Mouse (Mus musculus) fibroblast of lung, adult 2 months (primary cell): Measurements from ENCODE around the gene Clcn2.

Experiments
- DNase-seq: peaks from one replicate; pipeline ENCODE4 v3.0.0-alpha.2; 2011; ENCODE audit warnings: low read depth

Clcn2 gene

GRCm38 (mm10) chr16:20722736-20723135 is 5.2 kb upstream of the Clcn2 start:
- DNase-seq: no peak

- DNase-seq: no peak
Observed at GRCm38 (mm10) chr16:20721808-20722207, 4.3 kb upstream of the Clcn2 start.

DNA sequence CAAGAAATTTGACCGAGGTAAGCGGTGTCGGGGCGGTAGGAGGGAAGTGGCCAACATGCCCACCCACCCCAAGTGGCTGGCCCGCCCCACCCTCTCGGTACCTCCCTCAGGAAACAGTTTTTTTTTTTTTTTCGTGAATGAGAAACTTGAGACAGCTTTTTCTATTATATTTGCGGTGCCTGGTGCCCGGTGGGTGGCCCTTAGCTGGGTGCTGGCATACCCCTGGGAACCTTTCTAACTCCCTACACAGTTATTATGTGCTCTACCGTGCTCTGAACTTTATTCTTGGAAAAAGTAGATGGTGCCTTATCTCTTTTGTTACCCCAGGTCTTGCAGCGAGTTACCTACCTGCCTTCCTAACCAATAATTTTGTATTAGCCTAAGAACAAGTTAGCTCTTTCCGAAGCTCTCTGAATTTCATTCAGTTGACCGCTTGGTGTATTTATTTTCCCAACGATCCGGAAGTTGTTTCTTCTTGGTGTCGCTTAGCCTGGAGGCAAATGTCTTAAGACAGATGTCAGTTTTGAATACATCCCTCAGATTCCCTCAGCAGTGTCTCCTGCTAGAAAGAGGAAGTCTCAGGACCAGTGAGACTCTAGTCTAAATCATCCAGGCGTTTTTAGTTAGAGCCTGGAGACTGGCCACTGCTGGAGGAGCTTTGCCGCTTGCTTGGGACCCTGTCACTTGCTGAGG is 578 bp upstream of the Clcn2 start:
- no peak for DNase-seq

- DNase-seq: no peak
Observed at GRCm38 (mm10) chr16:20716841-20717180, 735 bp downstream of the Clcn2 start.

GRCm38 (mm10) chr16:20715976-20716840 is 1.3 kb downstream of the Clcn2 start:
- DNase-seq: no peak

DNA sequence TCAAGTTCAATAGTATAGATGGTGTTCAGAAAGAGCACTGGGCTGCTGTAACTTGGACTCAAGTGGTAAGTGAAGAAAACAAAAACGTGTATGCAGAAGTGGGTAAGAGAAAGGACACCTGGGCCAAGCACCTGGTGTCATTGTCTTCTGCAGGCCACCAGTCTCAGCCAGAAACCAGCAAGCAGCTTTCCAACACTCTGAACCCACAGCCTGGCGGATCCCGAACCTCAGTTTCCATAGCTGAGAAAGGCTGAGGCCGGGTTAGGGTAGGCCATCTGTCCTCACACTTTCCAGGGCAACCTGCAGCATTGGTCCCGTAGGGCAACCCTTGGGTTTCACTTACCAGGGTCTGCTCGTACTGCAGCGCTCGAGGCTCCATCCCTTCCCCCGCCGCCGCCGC is 2.0 kb downstream of the Clcn2 start:
- DNase-seq: no peak

- no peak for DNase-seq
Observed at GRCm38 (mm10) chr16:20715161-20715560, 2.4 kb downstream of the Clcn2 start.

- DNase-seq: no peak
Observed at GRCm38 (mm10) chr16:20714307-20715080, 3.1 kb downstream of the Clcn2 start.

GRCm38 (mm10) chr16:20712889-20713288 is 4.7 kb downstream of the Clcn2 start:
- DNase-seq: no peak

GRCm38 (mm10) chr16:20712190-20712589 is 5.4 kb downstream of the Clcn2 start:
- DNase-seq: no peak

GRCm38 (mm10) chr16:20710810-20711209 is 6.7 kb downstream of the Clcn2 start:
- no peak for DNase-seq

DNA sequence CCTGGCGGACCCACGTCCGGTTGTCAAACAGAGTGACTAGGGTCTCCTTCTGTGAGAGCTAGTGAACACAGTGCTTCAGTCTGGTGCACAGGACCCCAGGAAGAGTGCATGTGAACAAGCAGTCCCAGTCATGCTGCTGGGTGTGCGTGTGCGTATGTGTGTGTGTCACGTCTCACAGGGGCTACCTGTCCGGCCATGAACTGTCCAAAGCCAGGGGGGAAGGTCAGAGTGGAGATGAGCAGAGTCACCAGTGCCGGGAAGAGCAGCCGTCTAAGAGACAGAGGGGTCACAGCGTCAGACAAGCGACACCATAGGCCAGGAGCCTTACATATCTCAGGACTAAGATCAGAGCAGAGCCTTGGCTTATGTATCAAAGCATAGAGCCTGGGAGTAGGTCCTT is 7.2 kb downstream of the Clcn2 start:
- DNase-seq: no peak

DNA sequence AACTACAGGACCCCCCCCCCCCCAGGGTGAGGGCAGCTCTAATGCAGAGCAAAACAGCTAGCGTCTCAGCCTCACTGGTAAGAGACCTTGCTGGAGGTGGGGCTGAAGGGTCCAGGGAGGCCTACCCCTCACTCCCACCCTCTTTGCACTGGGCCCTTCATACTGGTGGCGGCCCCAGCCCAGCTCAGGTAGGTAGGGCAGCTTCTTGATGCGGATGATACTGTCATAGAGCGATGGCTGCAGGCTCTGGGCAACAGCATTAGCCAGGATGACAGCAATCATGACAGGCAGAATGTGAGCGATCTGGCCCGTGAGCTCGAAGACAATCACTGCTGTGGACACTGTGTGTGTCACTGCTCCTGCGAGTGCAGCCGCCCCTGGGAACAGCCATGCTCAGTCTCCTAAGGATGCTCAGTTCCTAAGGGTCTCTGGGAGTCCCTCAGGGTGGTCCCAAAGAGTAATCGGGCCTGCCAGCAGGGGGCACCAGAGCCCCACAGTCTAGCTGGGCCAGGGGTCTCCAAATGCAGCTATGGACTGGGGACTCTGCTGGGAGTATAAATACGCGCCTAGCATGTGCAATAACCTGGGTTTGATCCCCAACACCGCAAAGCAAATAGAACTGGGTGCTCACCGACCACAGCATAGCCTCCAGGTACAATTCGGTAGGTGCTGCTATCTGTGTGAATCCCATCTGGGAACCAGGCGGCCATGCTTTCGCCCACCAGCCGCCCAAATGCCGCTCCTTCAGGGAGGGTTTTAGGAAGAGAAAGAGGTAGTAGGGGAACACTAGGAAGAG is 8.4 kb downstream of the Clcn2 start:
- DNase-seq: no peak

DNA sequence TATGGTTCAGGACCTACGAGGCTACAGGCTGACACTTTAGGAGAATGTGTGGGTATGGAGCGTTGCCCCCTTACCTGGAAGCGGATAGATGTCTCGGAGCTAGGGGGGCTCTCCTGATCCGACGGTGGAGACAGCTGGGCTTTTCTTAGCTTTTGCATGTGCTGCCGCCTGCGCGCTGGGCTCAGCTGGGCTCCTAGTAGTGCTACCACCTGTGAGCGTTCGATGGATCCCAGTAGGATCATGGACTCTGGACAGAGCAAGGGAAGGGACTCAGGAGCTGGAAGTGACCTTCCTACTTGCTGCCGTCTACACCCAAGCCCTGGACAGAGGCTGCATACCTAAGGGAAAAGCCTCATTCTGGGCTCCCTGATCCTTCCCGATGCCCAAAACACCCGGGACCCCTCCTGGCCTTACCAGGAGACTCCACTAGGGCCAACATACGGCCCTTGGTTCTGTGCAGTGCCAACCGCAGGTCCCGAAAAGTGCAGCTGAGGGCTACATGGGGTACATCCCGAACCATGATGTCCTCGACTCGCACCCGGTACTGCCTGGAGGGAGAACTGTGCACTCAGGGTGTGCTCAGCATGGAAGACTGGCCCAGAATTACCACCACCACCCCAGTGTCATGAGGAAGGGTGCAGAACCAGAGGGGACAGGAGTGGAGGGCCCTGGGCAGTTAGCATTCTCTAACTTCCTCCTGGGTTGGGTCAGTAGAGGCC is 9.2 kb downstream of the Clcn2 start:
- DNase-seq: no peak

- no peak for DNase-seq
Observed at GRCm38 (mm10) chr16:20706407-20707055, 11.0 kb downstream of the Clcn2 start.

DNA sequence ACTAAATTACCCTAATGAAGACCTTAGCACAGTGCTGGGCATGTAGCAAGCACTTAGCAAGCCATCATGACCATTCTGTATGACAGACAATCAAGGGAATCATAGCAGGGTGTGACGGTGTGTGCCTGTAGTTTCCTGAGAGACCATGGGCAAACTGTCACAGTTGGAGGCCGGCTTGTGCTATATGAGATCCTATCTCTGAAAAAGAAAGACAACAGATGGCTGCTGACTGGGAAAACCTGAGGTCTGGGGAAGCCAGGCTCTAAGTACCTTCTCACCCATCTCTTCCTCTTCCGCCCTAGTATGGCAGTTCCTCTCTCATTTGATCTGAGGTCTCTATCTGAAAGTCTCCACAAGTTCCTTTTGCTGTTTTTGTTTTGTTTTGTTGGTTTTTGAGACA is 11.8 kb downstream of the Clcn2 start:
- DNase-seq: no peak

DNA sequence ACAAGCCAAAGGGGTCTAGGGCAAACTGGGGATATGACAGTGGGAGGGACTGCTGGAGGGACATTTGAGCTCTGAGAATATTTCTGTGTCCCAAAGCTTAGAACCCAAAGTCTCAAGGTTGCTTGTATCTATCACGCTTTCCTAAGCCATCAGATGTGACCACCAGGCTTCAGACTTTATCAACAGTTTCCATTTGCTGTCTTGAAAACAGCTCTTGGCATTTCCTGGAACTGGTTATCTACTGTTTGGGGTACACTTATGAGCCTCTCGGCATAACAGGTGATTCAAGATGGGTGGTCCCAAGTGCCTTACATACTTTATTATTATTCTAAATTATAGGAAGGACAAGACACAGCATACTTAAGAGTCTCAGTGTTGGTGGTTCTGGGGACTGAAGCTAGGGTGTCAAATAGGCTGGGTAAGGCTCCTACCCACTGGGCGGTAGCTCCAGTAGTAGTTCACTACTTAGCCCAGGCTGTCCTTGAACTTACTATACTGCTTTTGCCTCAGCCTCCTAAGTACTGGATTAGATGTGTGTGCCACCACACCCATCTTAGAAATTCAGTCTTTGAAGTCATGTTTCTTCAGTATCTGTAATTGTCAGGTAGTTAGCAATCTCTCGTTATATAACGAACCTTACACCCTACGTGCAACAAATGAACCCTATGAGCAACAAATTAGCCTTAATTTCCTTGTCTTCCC is 13.7 kb downstream of the Clcn2 start:
- no peak for DNase-seq

GRCm38 (mm10) chr16:20703071-20703470 is 14.5 kb downstream of the Clcn2 start:
- no peak for DNase-seq

DNA sequence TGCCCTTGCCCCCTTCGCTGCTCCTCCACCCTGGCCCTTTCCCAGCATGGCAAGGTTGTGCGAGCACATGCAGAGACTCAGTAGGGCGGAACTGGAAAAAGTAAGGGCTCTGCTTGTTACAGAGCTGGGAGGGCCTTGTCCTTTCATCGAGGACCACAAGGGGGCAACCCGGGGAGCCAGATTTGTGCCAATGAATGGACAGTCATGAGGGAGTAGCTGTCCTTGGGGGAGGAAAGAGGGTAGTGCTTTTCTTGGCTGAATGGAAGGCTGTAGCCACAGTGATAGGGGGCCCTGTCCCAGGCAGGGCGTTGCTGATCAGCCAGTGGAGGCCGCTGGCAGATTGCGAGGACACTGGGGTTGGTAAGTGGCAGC is 15.0 kb downstream of the Clcn2 start:
- peak; percentile 58 for DNase-seq
